Comparison of ENCODE assay signal across 16 mouse cellular contexts in genomic region chr19:4135963-4136345, GRCm38 (mm10). TPM values are rescaled to one million over a fixed set of nuclear protein-coding genes. Genes with fewer than 3 reads are reported as not detected.
DNase-seq lines count a peak whose midpoint lies in the region; ATAC-seq and TF ChIP-seq lines count a peak whose summit lies in the region.
"Not testable (repeated sequence)": the region's sequence is repeated elsewhere in the genome, so short reads cannot be mapped to it uniquely, and the experiment has no call there.
"Had no signal": no experiment of that assay in that cellular context is flagged by ENCODE, and none has a peak within 500 bp of the region (broad histone marks: within the 10 kb centered on the region; RNA-seq: fewer than 3 reads in every experiment).

No protein-coding gene starts in this region.

- not testable (repeated sequence) for H3K4me3 ChIP-seq in ES-Bruce4 (ENCODE audit: low read depth, low read length); layer of hippocampus, adult 2 months; lung, embryonic 14.5 days (ENCODE audit: low read depth, low read length); small intestine, adult 2 months (ENCODE audit: low read depth, low read length)

- H3K9me3 ChIP-seq in ES-Bruce4 (replicated peaks; ENCODE audit: control insufficient read depth, insufficient read depth, low read length, poor library complexity, severe bottlenecking); lung, embryonic 14.5 days (ENCODE audit: low read depth, low read length): not testable (repeated sequence)

- not testable (repeated sequence) for H3K4me2 ChIP-seq in lung, embryonic 14.5 days

- DNase-seq in 3134 (ENCODE audit: extremely low read depth, insufficient read length, low spot score): peak; percentile 66
- DNase-seq in adrenal gland, adult 2 months: peak; percentile 52
- DNase-seq in layer of hippocampus, adult 2 months (ENCODE audit: low spot score in 2 of 2); lung, embryonic 14.5 days: not testable (repeated sequence)

- not testable (repeated sequence) for H3K4me1 ChIP-seq in ES-Bruce4 (ENCODE audit: control insufficient read depth, insufficient read depth, low read length); lung, embryonic 14.5 days (ENCODE audit: insufficient read depth); small intestine, adult 2 months (ENCODE audit: control insufficient read depth, insufficient read depth, insufficient read length, low read length)

- H3K9ac ChIP-seq in ES-Bruce4 (ENCODE audit: low read depth, poor library complexity, severe bottlenecking); lung, embryonic 14.5 days: not testable (repeated sequence)

- peak; percentile 39 for TF ChIP-seq CTCF in ES-Bruce4 (IDR thresholded peaks at IDR 0.05; ENCODE audit: low read depth, low read length)
- TF ChIP-seq CTCF in layer of hippocampus, adult 2 months (conservative IDR thresholded peaks at IDR 0.05): peak; percentile 71
- peak; percentile 60 for TF ChIP-seq CTCF in lung, embryonic 14.5 days (IDR thresholded peaks at IDR 0.05; ENCODE audit: low read depth)
- peak; percentile 59; the same call in 1 of the 2 replicates for TF ChIP-seq CTCF in small intestine, adult 2 months (IDR thresholded peaks at IDR 0.05; ENCODE audit: extremely low read depth, insufficient read length, insufficient replicate concordance, low read depth, low read length)

- peak; percentile 73 for ATAC-seq in erythroblast, adult 5-6 weeks (replicated peaks; ENCODE audit: low FRiP score, poor library complexity, severe bottlenecking)
- peak; percentile 39 to 47; a peak in 2 of 4 replicates for ATAC-seq in hematopoietic stem cell, adult 5-6 weeks (replicated peaks in 1 of 2; ENCODE audit: insufficient read depth in 1 of 2, low FRiP score in 2 of 2, low TSS enrichment in 1 of 2, low read depth in 1 of 2, poor library complexity in 2 of 2, severe bottlenecking in 2 of 2)
- not testable (repeated sequence) for ATAC-seq in lung, embryonic 14.5 days (ENCODE audit: insufficient read depth)

- TF ChIP-seq POLR2A in ES-Bruce4 (IDR thresholded peaks at IDR 0.05; ENCODE audit: insufficient read depth, low read length); small intestine, adult 2 months (IDR thresholded peaks at IDR 0.05; ENCODE audit: low read depth, low read length): not testable (repeated sequence)

- not testable (repeated sequence) for H3K36me3 ChIP-seq in ES-Bruce4 (ENCODE audit: control insufficient read depth, insufficient read depth, low read length, poor library complexity, severe bottlenecking)
- peaks cover 25% of the 10 kb centered on the region for H3K36me3 ChIP-seq in lung, embryonic 14.5 days (ENCODE audit: insufficient read depth)
- H3K36me3 ChIP-seq in small intestine, adult 2 months (ENCODE audit: control insufficient read depth, insufficient read depth, low read length): peaks cover 20% of the 10 kb centered on the region

- not testable (repeated sequence) for H3K27me3 ChIP-seq in ES-Bruce4 (ENCODE audit: control insufficient read depth, insufficient read depth, low read length, poor library complexity, severe bottlenecking); lung, embryonic 14.5 days (ENCODE audit: insufficient read depth, low read length); small intestine, adult 2 months (ENCODE audit: control insufficient read depth, insufficient read depth, low read length)

- H3K27ac ChIP-seq in ES-Bruce4 (ENCODE audit: insufficient read depth, low read length): peak overlapping the region; percentile 40; the same call in 1 of the 2 replicates
- not testable (repeated sequence) for H3K27ac ChIP-seq in layer of hippocampus, adult 2 months; lung, embryonic 14.5 days (ENCODE audit: low read depth); small intestine, adult 2 months (ENCODE audit: insufficient read depth, low read depth, low read length)

- 0 out of 2 replicates have a peak, but pooled peaks have one; percentile 24 for TF ChIP-seq EP300 in ES-Bruce4 (IDR thresholded peaks at IDR 0.05; ENCODE audit: insufficient read depth, low read depth, low read length)

- 12% methylated on average over 8 of the region's 8 CpGs for WGBS in lung, embryonic 14.5 days
- WGBS in small intestine, adult 2 months: 10% methylated on average over 8 of the region's 8 CpGs

RNA-seq across cellular contexts. Expression of gene Gpr152, which starts 3.6 kb away (rescaled TPM):
- polyA plus RNA-seq in ES-Bruce4 (2011; ENCODE audit: insufficient read depth, insufficient read length, low read depth, missing spikeins): not detected in 2 replicates
- under 1 TPM; 0.09 to 0.17 TPM for total RNA-seq in adrenal gland, adult 2 months (2021)
- polyA plus RNA-seq in adrenal gland, adult 2 months (2012; rRNA removed): 0.10 and 0.18 TPM in 2 replicates
- not detected in 2 replicates for total RNA-seq in erythroblast, adult 5-6 weeks (2015; ENCODE audit: low replicate concordance)
- not detected in 2 replicates for total RNA-seq in erythroblast, adult 5-6 weeks (2017; ENCODE audit: low replicate concordance)
- not detected in 2 replicates for total RNA-seq in hematopoietic stem cell, adult 5-6 weeks (2017)
- under 1 TPM; 0.07 to 0.08 TPM for total RNA-seq in layer of hippocampus, adult 2 months (2021)
- polyA plus RNA-seq in lung, embryonic 14.5 days (2014; fragmentation: Nextera tagmentation; extraction: Ambion mirVana): not detected in 2 replicates
- polyA plus RNA-seq in small intestine, adult 2 months (2012; rRNA removed): 0.06 TPM in 1 of 2 replicates, not detected in the other
- total RNA-seq: gastrocnemius, postnatal 25 days; layer of hippocampus, postnatal 14 days; left cerebral cortex, postnatal 4 days had no signal
- polyA plus RNA-seq: embryonic facial prominence, embryonic 15.5 days; forebrain, embryonic 16.5 days; heart, embryonic 14.5 days; hindbrain, embryonic 14.5 days; neural tube, embryonic 12.5 days had no signal

RNA-seq across cellular contexts. Expression of gene Cabp4, which starts 7.9 kb away (rescaled TPM):
- polyA plus RNA-seq in ES-Bruce4 (2011; ENCODE audit: insufficient read depth, insufficient read length, low read depth, missing spikeins): not detected in 2 replicates
- under 1 TPM; 0.29 to 0.69 TPM for total RNA-seq in adrenal gland, adult 2 months (2021)
- polyA plus RNA-seq in adrenal gland, adult 2 months (2012; rRNA removed): 0.12 and 0.26 TPM in 2 replicates
- total RNA-seq in erythroblast, adult 5-6 weeks (2015; ENCODE audit: low replicate concordance): not detected in 2 replicates
- 0.43 TPM in 1 of 2 replicates, not detected in the other for total RNA-seq in erythroblast, adult 5-6 weeks (2017; ENCODE audit: low replicate concordance)
- not detected in 2 replicates for total RNA-seq in hematopoietic stem cell, adult 5-6 weeks (2017)
- total RNA-seq in layer of hippocampus, adult 2 months (2021): under 1 TPM in 1 of 2 experiments, not detected in 1; 0.17 TPM
- polyA plus RNA-seq in lung, embryonic 14.5 days (2014; fragmentation: Nextera tagmentation; extraction: Ambion mirVana): 0.09 TPM in 1 of 2 replicates, not detected in the other
- 0.25 and 0.42 TPM in 2 replicates for polyA plus RNA-seq in small intestine, adult 2 months (2012; rRNA removed)
- total RNA-seq: gastrocnemius, postnatal 25 days; layer of hippocampus, postnatal 14 days; left cerebral cortex, postnatal 4 days had no signal
- polyA plus RNA-seq: heart, embryonic 14.5 days had no signal

RNA-seq across cellular contexts. Expression of gene Aip, which starts 10.3 kb away (rescaled TPM):
- polyA plus RNA-seq in ES-Bruce4 (2011; ENCODE audit: insufficient read depth, insufficient read length, low read depth, missing spikeins): 43.8 and 51.3 TPM in 2 replicates
- 100 to 1,000 TPM; 102 to 134 TPM for total RNA-seq in adrenal gland, adult 2 months (2021)
- polyA plus RNA-seq in adrenal gland, adult 2 months (2012; rRNA removed): 89.5 and 99.3 TPM in 2 replicates
- total RNA-seq in erythroblast, adult 5-6 weeks (2015; ENCODE audit: low replicate concordance): 35.7 and 52.1 TPM in 2 replicates
- 20.9 and 49.9 TPM in 2 replicates for total RNA-seq in erythroblast, adult 5-6 weeks (2017; ENCODE audit: low replicate concordance)
- 60.3 and 78.0 TPM in 2 replicates for total RNA-seq in hematopoietic stem cell, adult 5-6 weeks (2017)
- total RNA-seq in layer of hippocampus, adult 2 months (2021): 100 to 1,000 TPM; 111 to 123 TPM
- 93.5 and 94.5 TPM in 2 replicates for polyA plus RNA-seq in lung, embryonic 14.5 days (2014; fragmentation: Nextera tagmentation; extraction: Ambion mirVana)
- 41.3 and 59.8 TPM in 2 replicates for polyA plus RNA-seq in small intestine, adult 2 months (2012; rRNA removed)

RNA-seq across cellular contexts. Expression of gene Coro1b, which starts 12.5 kb away (rescaled TPM):
- polyA plus RNA-seq in ES-Bruce4 (2011; ENCODE audit: insufficient read depth, insufficient read length, low read depth, missing spikeins): 82.4 and 88.1 TPM in 2 replicates
- 100 to 1,000 TPM; 154 to 202 TPM for total RNA-seq in adrenal gland, adult 2 months (2021)
- polyA plus RNA-seq in adrenal gland, adult 2 months (2012; rRNA removed): 199 and 225 TPM in 2 replicates
- total RNA-seq in erythroblast, adult 5-6 weeks (2015; ENCODE audit: low replicate concordance): 55.8 and 69.6 TPM in 2 replicates
- 19.1 and 22.6 TPM in 2 replicates for total RNA-seq in erythroblast, adult 5-6 weeks (2017; ENCODE audit: low replicate concordance)
- total RNA-seq in hematopoietic stem cell, adult 5-6 weeks (2017): 66.9 and 109 TPM in 2 replicates
- total RNA-seq in layer of hippocampus, adult 2 months (2021): 10 to 100 TPM; 84.8 to 92.9 TPM
- polyA plus RNA-seq in lung, embryonic 14.5 days (2014; fragmentation: Nextera tagmentation; extraction: Ambion mirVana): 134 and 148 TPM in 2 replicates
- polyA plus RNA-seq in small intestine, adult 2 months (2012; rRNA removed): 264 and 493 TPM in 2 replicates

RNA-seq across cellular contexts. Expression of gene Ptprcap, which starts 17.4 kb away (rescaled TPM):
- polyA plus RNA-seq in ES-Bruce4 (2011; ENCODE audit: insufficient read depth, insufficient read length, low read depth, missing spikeins): not detected in 2 replicates
- total RNA-seq in adrenal gland, adult 2 months (2021): 1 to 10 TPM; 2.5 to 5.7 TPM
- polyA plus RNA-seq in adrenal gland, adult 2 months (2012; rRNA removed): 54.9 and 57.6 TPM in 2 replicates
- total RNA-seq in erythroblast, adult 5-6 weeks (2015; ENCODE audit: low replicate concordance): 22.9 and 36.6 TPM in 2 replicates
- 7.7 and 8.3 TPM in 2 replicates for total RNA-seq in erythroblast, adult 5-6 weeks (2017; ENCODE audit: low replicate concordance)
- total RNA-seq in hematopoietic stem cell, adult 5-6 weeks (2017): 229 and 295 TPM in 2 replicates
- 1 to 10 TPM; 1.0 to 2.5 TPM for total RNA-seq in layer of hippocampus, adult 2 months (2021)
- polyA plus RNA-seq in lung, embryonic 14.5 days (2014; fragmentation: Nextera tagmentation; extraction: Ambion mirVana): 0.81 and 1.1 TPM in 2 replicates
- polyA plus RNA-seq in small intestine, adult 2 months (2012; rRNA removed): 95.3 and 169 TPM in 2 replicates
- polyA plus RNA-seq: forebrain, embryonic 16.5 days had no signal
